Mouse (Mus musculus) layer of hippocampus, adult 18-20 months (tissue): ENCODE measurements around the gene Gpc5. TPM values are rescaled to one million over a fixed set of nuclear protein-coding genes. Genes with fewer than 3 reads are reported as not detected.

ENCODE experiments used
- DNase-seq, 2 experiments: peaks; one replicate each; pipeline ENCODE4 v3.0.0; 2022; ENCODE audit warnings: low spot score in 2 of 2
- total RNA-seq, 2 experiments: library from RNA; stranded (reverse); gene quantifications; 2 replicates each; pipeline ENCODE4 v1.2.3; 2021

Gene Gpc5
- total RNA-seq, 2 experiments from 2014 or later = 35.6 to 36.1 TPM

GRCm38 (mm10) chr14:116212029-116212428, 1120.0 kb downstream of the Gpc5 start:
- DNase-seq = no peak

GRCm38 (mm10) chr14:116258126-116258525, 1166.1 kb downstream of the Gpc5 start:
- DNase-seq = no peak

GRCm38 (mm10) chr14:116308541-116308940, 1216.5 kb downstream of the Gpc5 start:
- DNase-seq = no peak

DNA sequence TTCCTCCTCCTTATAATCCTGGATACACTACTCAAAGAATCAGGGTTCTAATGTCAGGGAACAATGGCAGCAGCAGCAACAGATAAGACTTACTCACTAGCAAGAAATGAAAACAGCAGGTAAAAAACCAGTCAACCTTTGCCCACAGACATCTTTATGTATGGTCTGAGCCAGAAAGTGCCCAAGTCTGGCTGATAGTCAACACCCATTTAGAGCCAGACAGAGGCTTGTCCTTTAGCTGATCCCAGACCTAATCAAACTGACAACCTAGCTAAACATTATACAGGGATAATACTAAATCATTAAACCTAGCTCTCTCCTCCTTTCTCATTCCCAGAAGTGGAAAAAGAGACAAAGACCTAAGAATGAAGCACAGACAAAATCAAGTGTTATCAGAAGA, 1225.5 kb downstream of the Gpc5 start:
- DNase-seq = no peak

DNA sequence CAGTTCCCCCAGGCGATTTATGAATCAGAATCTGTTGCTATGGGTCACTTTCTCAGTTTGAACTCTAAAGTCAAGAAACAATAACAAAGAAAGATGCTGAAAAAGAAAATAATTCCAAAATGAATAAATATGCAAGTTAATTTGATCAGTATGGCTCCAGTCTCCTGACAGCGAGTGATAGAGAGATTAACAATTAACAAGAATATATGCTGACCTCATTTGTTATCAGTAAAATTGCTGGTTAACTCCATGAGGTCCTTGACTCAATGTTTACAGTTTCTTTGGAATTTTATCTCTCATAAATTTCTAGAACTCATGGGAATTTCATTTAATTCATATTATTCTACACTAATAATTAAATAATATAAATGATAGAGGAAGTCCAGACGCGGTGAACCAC, 1244.2 kb downstream of the Gpc5 start:
- DNase-seq = no peak

DNA sequence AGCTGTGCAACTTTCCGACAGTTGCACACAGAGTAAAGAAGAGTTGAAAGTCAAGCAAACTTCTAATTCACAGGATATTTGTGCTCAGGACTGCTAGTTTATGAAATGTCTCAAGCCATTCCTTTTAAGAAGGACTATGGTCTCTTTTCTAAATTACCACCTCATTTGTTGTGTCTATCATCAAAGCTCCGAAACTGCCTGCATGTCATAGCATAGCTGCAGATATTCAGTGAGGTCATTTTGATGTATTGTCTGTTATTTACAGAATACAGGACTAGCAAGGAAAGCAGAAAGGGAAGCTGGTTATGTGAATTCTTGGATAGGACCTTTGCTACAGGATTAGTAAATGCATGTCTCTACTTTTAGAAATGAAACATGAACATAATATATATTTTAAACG, 1246.4 kb downstream of the Gpc5 start:
- no peak for DNase-seq

DNA sequence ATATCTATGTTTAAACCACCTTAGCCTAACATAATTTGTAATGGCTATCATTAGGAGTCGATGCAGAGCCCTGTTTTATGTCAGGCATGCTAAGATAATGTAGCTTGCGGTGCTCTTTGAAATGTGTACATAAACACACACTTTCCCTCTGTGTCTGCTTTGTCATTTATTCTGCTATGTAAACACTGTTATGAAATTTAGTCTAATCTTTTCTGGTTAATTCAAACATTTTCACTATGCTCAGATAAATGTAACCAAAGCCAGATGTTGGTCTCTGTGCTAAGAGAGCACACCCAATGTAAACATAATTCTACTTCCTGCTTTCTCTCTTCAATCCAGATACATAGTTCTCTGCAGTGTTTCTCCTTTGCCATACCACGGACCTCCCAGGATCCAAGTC, 1256.5 kb downstream of the Gpc5 start:
- DNase-seq = no peak

DNA sequence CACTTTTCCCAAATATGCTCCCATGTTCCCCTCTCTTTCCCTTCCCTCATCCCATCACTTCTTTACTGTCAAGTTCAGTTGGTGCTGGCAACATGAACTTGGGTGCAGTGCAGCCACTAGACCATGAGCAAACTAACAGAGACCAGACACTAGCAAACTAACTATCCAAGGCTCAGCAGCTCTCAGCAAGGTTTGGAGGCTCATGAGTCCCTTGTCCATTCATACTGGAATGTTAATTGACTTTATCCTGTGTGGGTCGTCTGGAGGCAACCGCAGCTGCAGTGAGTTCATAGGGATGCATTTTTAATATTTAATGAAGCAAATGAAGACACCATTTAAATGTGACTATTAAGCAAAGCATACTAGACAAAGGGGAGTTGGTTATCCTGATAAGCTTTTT, 1292.6 kb downstream of the Gpc5 start:
- no peak for DNase-seq

DNA sequence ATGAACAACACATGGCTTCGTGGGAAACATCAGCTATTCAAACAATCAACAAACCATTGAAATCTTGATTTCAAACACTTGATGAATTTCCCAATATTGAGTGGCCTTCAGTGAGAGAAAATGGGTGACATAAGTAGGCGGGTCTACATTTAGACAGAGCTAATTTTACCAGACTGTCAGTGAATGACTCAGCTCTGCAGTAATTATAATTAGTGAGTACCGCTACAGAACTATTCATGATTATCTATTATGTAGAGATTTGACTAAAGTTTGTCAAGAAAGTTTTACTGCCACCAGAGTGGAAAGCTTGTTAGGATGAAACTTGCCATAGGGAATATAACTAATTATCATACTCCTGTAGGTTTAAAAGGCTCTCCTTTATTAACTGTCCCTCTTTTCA, 1323.5 kb downstream of the Gpc5 start:
- peak in 1 of 2 experiments; percentile 1 for DNase-seq

GRCm38 (mm10) chr14:116448219-116448618, 1356.2 kb downstream of the Gpc5 start:
- no peak for DNase-seq

DNA sequence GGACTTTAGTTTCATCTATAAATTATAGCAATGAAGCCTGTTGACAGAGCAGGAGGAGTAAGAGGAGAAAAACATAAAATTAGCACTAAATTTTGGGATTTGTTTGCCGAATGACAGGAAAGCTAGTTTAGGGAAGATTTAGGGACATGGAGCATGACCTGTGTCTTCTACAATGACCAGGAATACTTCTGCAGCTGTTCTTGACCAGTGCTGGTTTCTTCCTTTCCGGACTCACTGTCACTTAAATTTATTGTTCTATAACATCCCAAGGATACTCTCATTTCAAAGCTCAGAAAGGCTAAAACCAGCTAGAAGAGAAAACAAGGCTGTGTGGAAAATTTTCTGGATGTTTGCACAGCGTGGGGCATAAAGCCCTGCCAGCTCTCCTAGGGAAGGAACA, 1361.3 kb downstream of the Gpc5 start:
- DNase-seq = no peak

- no peak for DNase-seq
These were observed 1364.2 kb downstream of the Gpc5 start for GRCm38 (mm10) chr14:116456211-116456610.

- DNase-seq = no peak
These were observed 1381.6 kb downstream of the Gpc5 start for GRCm38 (mm10) chr14:116473378-116474179.

- no peak for DNase-seq
These were observed 1402.4 kb downstream of the Gpc5 start for GRCm38 (mm10) chr14:116494285-116494850.

DNA sequence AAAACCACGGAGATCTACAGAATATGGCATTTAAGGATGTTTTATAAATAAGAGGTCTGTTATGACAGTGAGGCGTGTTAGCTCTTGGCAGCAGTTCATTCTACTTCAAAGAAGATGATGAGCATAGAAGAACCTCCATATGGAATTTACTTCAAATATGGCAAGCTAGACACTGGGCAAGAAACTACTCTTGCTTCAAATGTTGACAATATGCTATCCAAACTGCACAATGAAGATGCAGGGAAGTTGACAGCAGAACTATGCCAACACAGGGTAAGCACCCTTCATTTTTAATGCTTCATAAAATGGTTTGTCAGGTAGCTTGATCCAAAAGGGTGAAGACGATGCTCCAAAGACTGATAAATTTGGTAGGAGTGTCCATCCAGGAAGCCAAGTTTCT, 1446.2 kb downstream of the Gpc5 start:
- DNase-seq = no peak

DNA sequence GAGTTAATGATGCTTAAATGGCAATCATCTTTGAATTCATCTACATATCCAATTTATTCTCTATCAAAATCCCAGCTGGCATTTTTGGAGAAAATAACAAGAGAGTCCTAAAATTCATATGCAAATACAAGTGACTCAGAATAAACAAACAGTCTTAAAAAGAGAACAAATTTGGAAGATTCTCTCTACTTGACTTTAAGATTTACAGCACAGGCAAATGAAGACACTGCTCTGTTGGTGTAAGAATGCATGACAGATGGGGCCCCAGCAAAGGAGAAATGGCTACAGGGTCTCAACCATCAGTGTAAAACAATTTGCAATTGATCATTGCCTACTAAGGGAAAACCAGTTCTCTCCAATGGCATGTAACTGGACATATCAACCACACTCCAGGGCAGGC, 1451.7 kb downstream of the Gpc5 start:
- no peak for DNase-seq

- DNase-seq = no peak
These were observed 1459.4 kb downstream of the Gpc5 start for GRCm38 (mm10) chr14:116551401-116551800.

GRCm38 (mm10) chr14:116553316-116553715, 1461.3 kb downstream of the Gpc5 start:
- no peak for DNase-seq

DNA sequence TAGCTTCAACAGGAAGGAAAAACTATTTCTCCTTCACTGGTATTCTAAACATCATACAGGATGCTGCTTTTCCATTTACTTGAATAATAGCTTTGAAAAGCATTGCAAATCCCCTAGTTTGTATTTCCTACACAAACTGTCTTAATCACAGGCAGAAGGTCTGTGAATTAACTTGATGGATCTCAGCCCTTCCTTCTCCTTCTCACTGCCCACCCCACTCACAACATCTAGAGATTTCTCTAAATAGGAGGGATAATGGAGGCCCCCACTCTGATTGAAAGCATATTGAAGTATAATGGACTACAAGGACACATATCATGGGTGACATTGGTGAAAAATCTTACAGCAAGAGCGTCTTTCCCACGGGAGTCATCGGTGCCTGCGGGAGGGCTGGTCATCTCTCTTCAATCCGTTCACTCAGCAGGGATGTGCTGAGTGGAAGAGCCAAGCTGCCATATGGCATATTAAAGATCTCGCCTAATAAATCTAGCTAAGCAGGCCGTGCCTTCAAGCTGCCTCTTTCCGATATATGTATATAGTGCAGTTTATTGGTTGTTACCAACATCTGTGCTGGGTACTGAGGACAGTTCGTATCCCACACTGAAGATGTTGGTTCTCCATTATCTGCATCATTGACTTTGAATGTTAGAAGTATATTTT, 1466.3 kb downstream of the Gpc5 start:
- no peak for DNase-seq

GRCm38 (mm10) chr14:116559990-116560389, 1468.0 kb downstream of the Gpc5 start:
- peak in 1 of 2 experiments; percentile 11 for DNase-seq
